Mouse (Mus musculus): ENCODE data around the gene Gm20715.

DNA sequence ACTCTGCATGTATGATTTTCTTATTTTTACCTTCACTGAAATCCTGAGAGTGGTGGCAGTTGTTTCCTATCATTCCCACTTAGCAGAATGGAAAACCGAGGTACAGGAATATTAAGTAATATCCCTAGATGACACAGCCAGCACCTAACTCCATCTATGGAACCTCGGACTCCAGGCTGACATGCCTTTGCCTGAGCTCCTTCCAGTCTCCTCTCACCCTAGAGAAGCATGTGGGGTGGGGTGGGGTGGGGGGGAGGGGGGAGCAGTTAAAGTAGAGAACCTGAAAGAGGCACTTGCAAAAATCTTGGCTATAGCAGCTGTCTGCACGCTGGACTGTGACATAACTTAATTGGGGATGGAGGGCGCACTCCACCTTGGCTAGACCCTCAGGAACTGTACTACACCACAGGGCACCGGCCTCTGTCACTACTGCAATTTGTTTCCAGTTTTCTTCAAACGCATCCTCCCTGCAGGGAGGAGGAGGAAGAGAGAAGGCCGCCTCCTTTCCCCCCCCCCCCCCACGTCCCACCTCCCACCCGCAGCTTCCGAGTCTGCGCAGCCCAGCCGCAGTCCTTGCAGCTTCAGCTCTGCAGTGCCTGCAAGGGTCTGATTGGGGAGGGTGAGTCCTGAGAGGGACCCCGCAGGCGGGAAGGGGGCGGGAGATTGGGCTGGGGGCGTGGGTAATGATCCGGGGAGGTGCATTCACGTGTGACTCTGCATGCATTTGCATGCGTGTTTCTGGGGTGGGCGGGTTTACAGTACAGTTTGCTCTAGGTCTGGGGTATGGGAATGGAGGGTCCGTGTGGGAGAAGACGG, 4.8 kb downstream of the Gm20715 start:
- TF ChIP-seq CTCF (IDR thresholded peaks at IDR 0.05; ENCODE audit: low read depth, low read length): no peak
- no peak for TF ChIP-seq POLR2A (IDR thresholded peaks at IDR 0.05; ENCODE audit: extremely low read depth, insufficient read depth, low read length)
